Mouse (Mus musculus) lung, postnatal 0 days (tissue): ENCODE measurements around the gene Alk. TPM values are rescaled to one million over a fixed set of nuclear protein-coding genes. Genes with fewer than 3 reads are reported as not detected.

Experiments
- ATAC-seq: fragments of 200-750 bp; cut with Nextera tagmentation; 2 replicates; pipeline ENCODE4 v1.8.0; 2017; ENCODE audit warnings: moderate library complexity
- DNase-seq: peaks from one replicate; pipeline ENCODE4 v3.0.0-alpha.2; 2016; ENCODE audit warnings: low spot score
- H3K27ac ChIP-seq: fragments of 300-500 bp; sonication (generic); 2 replicates; pipeline ENCODE4 v1.5.1; 2014; ENCODE audit warnings: antibody characterized with exemption, mild to moderate bottlenecking, low read length, mixed read lengths
- H3K27me3 ChIP-seq: fragments of 300-500 bp; sonication (generic); replicated peaks from 2 replicates; pipeline ENCODE4 v1.6.1; 2014; ENCODE audit warnings: low read length, mixed read lengths; ENCODE audit not compliant: insufficient read depth
- H3K36me3 ChIP-seq: fragments of 300-500 bp; sonication (generic); 2 replicates; pipeline ENCODE4 v1.6.1; 2014; ENCODE audit warnings: low read length, mixed read lengths; ENCODE audit not compliant: insufficient read depth
- H3K4me1 ChIP-seq: fragments of 300-500 bp; sonication (generic); 2 replicates; pipeline ENCODE4 v1.6.1; 2014; ENCODE audit warnings: antibody characterized with exemption, low read depth, low read length, mixed read lengths; ENCODE audit not compliant: insufficient read depth
- H3K4me2 ChIP-seq: fragments of 300-500 bp; sonication (generic); replicated peaks from 2 replicates; pipeline ENCODE4 v1.6.1; 2014; ENCODE audit warnings: low read depth, mild to moderate bottlenecking, low read length, moderate library complexity, mixed read lengths
- H3K4me3 ChIP-seq: fragments of 300-500 bp; sonication (generic); 2 replicates; pipeline ENCODE4 v1.5.1; 2014; ENCODE audit warnings: low read depth, low read length
- H3K9ac ChIP-seq: fragments of 300-500 bp; sonication (generic); replicated peaks from 2 replicates; pipeline ENCODE4 v1.6.1; 2014; ENCODE audit warnings: low read depth, mild to moderate bottlenecking
- H3K9me3 ChIP-seq: fragments of 300-500 bp; sonication (generic); 2 replicates; pipeline ENCODE4 v1.6.1; 2016; ENCODE audit warnings: low read length, mixed read lengths
- CTCF ChIP-seq: IDR thresholded peaks from 2 replicates; pipeline ENCODE4 v1.5.1; 2016; ENCODE audit warnings: antibody characterized with exemption, mild to moderate bottlenecking
- EP300 ChIP-seq: IDR thresholded peaks from 2 replicates; pipeline ENCODE4 v1.6.1; 2016; ENCODE audit warnings: antibody characterized with exemption, mild to moderate bottlenecking, control low read depth
- WGBS: fragments of 180-500 bp; shearing (Covaris S2); extraction: QIAGEN DNeasy Blood & Tissue Kit; methylation state at CpG from one replicate; pipeline ENCODE4 v1.1.7; 2014; 5-methylcytosine and 5-hydroxymethylcytosine counted together
- polyA plus RNA-seq: library from polyadenylated mRNA; unstranded; fragments of >200 nt; fragmentation: Nextera tagmentation; extraction: Ambion mirVana; gene quantifications from 2 replicates; pipeline ENCODE4 v1.2.1, GENCODE M21; 2015

Alk gene
- polyA plus RNA-seq, 1 experiment from 2014 or later, result not detected

DNA sequence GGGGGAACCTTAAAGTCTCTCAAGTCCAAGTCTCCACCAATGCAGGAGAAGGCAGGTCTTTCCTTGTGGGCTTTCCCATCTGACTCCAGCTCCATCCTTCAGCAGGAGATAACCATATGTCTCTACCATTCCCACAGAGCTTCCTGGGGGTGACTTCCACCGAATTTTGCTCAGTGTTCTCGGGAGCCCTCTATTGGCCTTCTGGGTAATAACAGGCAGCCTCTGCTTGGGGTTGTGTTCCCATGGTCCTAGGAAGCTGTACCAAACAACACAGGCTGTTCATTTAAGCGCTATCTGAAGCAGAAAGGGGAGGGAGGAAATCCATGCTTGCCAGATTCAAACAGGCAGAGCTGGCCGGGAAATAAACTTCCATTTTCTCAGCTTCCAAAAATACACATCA, 82.0 kb downstream of the Alk start:
- TF ChIP-seq CTCF, result peak; percentile 76
- no peak for TF ChIP-seq EP300
- WGBS, result 16% methylated on average over 4 of the region's 4 CpGs
- no peaks in the 10 kb centered on the region for H3K9me3 ChIP-seq
- ATAC-seq (peak; percentile 17; the same call in 1 of the 2 replicates), DNase-seq (peak; percentile 58)
- no peak overlapping the region for H3K4me3 ChIP-seq
- no peaks in the 10 kb centered on the region for H3K4me1 ChIP-seq
- H3K4me2 ChIP-seq, result no peak overlapping the region
- H3K9ac ChIP-seq, result no peak overlapping the region
- no peaks in the 10 kb centered on the region for H3K27me3 ChIP-seq
- no peaks in the 10 kb centered on the region for H3K36me3 ChIP-seq
- no peak overlapping the region for H3K27ac ChIP-seq

DNA sequence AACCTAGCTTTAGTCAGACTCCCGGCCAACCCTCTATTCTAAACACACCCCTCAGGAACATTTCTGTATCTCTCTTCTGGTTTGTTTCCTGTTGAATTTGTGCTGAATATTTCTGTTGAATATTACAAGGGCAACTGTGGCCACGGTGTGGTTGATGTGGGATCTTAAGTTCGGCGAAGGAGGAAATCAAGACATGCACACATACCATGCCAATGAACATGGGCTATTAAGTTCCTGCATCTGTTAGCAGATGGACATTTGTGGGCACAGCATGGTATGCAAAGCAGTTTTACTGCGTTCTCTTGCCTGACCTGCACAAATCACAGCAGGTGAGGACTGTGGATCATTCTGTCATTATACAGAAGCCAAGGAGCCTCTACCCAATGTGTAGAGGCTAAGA, 83.1 kb downstream of the Alk start:
- TF ChIP-seq CTCF, result no peak
- no peak for TF ChIP-seq EP300
- H3K27ac ChIP-seq, result no peak overlapping the region
- H3K9ac ChIP-seq, result no peak overlapping the region
- H3K9me3 ChIP-seq, result no peaks in the 10 kb centered on the region
- H3K4me2 ChIP-seq, result no peak overlapping the region
- no peak overlapping the region for H3K4me3 ChIP-seq
- no peak for ATAC-seq
- no peak for DNase-seq
- no peaks in the 10 kb centered on the region for H3K27me3 ChIP-seq
- 78% methylated on average over 5 of the region's 5 CpGs for WGBS
- no peaks in the 10 kb centered on the region for H3K4me1 ChIP-seq
- no peaks in the 10 kb centered on the region for H3K36me3 ChIP-seq

DNA sequence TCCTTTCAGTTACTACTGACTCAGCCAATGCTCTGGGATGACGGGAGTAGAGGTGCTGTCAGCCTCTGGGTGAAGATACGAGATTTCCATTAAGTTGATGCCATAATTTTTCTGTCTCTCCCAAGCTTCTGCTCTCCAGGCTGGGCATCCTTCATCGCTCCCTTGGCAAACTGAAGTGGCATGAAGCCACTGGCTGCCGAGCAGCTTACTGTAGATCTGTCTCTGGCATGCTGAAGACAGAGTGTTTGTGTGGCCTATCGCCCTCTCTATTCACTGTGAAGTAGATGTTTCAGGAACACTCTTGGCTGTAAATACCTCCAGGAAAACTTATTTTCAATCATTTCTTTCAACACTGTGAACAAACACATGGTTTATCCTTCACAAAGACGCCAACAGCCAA, 93.7 kb downstream of the Alk start:
- no peak overlapping the region for H3K9ac ChIP-seq
- H3K4me2 ChIP-seq, result no peak overlapping the region
- H3K9me3 ChIP-seq, result no peaks in the 10 kb centered on the region
- DNase-seq (peak; percentile 19), ATAC-seq (peak; percentile 38)
- no peaks in the 10 kb centered on the region for H3K27me3 ChIP-seq
- 50% methylated on average over 6 of the region's 6 CpGs for WGBS
- TF ChIP-seq EP300 (no peak), CTCF (no peak)
- no peaks in the 10 kb centered on the region for H3K36me3 ChIP-seq
- no peak overlapping the region for H3K4me3 ChIP-seq
- H3K27ac ChIP-seq, result no peak overlapping the region
- no peaks in the 10 kb centered on the region for H3K4me1 ChIP-seq

DNA sequence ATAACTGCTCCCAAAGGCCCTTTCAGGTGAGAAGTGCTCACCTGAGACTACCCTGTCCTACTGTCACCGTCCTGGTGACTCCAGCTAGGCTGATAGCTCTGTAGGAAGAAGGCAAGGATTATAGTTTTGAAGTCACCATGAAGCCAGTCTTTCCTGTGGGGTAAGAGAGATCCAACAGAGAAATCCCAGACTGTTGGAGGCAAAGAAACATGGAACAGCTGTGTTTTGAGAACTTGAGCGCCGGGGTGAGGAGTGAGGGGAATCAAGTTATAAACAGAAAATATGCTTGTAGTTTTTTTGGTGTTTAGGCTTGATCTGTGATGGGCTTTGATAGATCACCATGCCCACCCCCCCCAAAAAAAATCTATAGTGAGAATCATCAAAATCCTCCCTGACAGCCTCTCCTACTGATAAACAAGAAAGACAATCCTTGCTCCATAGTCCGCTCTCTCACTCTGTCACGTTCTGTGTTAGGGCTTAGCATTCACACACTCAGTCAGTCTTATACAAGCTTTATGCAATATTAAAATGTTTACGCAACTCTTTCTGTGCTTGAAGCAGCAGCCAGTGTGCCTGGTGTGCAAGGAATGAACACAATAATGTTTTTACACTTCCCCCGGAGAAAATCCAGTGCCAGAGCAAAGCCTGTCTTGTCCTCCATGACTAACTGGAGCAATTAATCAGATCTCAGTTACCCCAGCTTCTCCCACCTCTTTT, 95.6 kb downstream of the Alk start:
- H3K9ac ChIP-seq, result no peak overlapping the region
- ATAC-seq (peak; percentile 57), DNase-seq (peak; percentile 58)
- no peaks in the 10 kb centered on the region for H3K27me3 ChIP-seq
- H3K4me3 ChIP-seq, result no peak overlapping the region
- no peaks in the 10 kb centered on the region for H3K9me3 ChIP-seq
- no peaks in the 10 kb centered on the region for H3K4me1 ChIP-seq
- TF ChIP-seq EP300, result no peak
- TF ChIP-seq CTCF, result no peak
- whole genome bisulfite sequencing, result 59% methylated on average over 7 of the region's 7 CpGs
- no peak overlapping the region for H3K4me2 ChIP-seq
- no peaks in the 10 kb centered on the region for H3K36me3 ChIP-seq
- H3K27ac ChIP-seq, result no peak overlapping the region

DNA sequence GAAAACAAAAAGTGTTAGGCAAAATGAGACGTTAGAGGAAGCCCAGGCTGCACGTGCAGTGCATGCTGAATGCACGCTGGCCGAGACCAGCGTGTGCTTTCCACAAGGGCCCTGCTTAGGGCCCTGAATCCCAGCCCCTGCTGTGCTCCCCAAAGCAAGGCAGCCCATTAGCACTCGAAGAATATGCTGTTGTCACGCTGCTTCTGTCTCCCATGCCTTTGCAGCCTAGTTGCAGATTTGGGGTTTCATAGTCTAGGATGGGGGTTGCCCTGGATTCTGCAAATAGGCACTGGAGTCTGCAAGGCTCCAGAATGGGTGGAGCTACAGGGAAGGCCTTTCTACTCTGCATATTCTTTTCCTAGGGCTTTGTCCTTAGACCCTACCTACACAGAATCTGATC, 99.2 kb downstream of the Alk start:
- ATAC-seq (no peak), DNase-seq (no peak)
- no peaks in the 10 kb centered on the region for H3K9me3 ChIP-seq
- H3K9ac ChIP-seq, result no peak overlapping the region
- no peak overlapping the region for H3K4me2 ChIP-seq
- H3K27me3 ChIP-seq, result no peaks in the 10 kb centered on the region
- no peak overlapping the region for H3K27ac ChIP-seq
- no peaks in the 10 kb centered on the region for H3K4me1 ChIP-seq
- H3K36me3 ChIP-seq, result no peaks in the 10 kb centered on the region
- H3K4me3 ChIP-seq, result no peak overlapping the region
- TF ChIP-seq CTCF (no peak), EP300 (no peak)
- 62% methylated on average over 7 of the region's 7 CpGs for WGBS

DNA sequence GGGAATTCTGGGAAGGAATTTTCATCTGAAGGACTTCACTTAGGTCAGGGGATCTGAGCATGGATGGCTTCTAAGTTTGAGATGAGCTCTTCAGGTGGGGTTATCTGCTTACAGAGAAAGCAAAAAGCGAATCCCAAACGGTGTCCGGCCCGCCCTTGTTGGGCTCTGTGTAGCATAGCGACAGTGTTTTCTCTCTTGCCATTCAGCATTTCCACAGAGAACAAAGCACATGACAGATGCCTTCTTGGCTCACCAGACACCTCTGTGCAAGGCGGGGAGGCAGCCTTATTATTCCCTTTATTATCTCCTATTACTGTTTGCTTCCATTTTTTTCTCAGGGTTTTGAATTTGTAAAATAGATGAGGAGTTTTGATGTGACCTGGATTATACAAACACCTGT, 99.8 kb downstream of the Alk start:
- Histone ChIP-seq H3K4me2 (no peak overlapping the region), H3K4me3 (no peak overlapping the region), H3K9ac (no peak overlapping the region), H3K27me3 (no peaks in the 10 kb centered on the region), H3K4me1 (no peaks in the 10 kb centered on the region), H3K9me3 (no peaks in the 10 kb centered on the region), H3K36me3 (no peaks in the 10 kb centered on the region), H3K27ac (no peak overlapping the region)
- 79% methylated on average over 6 of the region's 6 CpGs for WGBS
- TF ChIP-seq CTCF (no peak), EP300 (no peak)
- DNase-seq, result no peak
- no peak for ATAC-seq
